Mouse (Mus musculus): Measurements from ENCODE around the gene Il2rb. TPM values are rescaled to one million over a fixed set of nuclear protein-coding genes. Genes with fewer than 3 reads are reported as not detected.

Il2rb gene
- polyA plus RNA-seq (2012): not detected in 2 replicates

DNA sequence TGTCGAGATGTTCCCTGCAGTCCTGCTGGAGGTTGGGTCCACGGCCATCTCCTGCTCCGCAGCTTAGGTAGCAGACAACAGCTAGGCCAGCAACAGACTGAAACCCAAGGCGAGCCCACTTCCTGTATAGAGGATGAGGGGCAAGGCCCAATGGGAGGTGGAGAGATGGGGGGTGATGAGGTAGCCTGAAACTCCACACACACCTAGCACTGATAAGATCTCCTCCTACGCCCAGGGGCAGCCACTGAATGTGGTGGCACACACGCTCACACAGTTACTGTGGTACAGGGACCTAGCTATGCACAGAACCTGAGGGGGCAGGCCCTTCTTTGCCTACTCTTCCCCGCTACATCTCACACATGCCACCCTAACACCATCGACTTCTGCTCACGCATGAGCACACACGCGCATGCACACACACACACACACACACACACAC, at the start of gene Il2rb:
TSS of gene Il2rb (minus strand) at position 304 of the 439 bp plus-strand sequence.
- no peak for TF ChIP-seq GATA1 (IDR thresholded peaks at IDR 0.05; ENCODE audit: low read length)

DNA sequence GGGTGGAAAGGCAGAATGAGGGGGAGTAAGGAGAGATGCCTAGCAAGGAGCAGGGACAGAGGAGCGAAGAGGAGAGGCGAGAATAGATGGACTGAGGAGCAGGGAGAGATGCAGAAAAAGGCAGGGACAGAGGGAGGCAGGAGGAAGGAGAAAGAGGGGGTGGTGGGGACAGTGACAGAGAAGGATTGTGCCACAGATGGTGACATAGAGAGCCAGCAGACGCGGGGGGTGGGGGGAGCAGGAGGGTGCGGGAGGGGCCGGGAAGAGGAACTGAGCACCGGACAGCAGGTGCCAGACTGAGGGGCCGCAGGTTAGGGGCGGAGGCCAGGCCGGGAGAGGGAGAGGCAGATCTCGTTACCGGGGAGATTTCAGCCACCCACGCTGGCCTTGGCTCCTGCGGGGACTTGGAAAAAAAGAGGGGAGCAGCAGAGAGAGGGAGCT, 49.5 kb upstream of the Il2rb start, which contains the start of gene Sstr3:
TSS of gene Sstr3 (minus strand) at position 125 of the 441 bp plus-strand sequence.
- TF ChIP-seq GATA1 (IDR thresholded peaks at IDR 0.05; ENCODE audit: low read length): no peak

DNA sequence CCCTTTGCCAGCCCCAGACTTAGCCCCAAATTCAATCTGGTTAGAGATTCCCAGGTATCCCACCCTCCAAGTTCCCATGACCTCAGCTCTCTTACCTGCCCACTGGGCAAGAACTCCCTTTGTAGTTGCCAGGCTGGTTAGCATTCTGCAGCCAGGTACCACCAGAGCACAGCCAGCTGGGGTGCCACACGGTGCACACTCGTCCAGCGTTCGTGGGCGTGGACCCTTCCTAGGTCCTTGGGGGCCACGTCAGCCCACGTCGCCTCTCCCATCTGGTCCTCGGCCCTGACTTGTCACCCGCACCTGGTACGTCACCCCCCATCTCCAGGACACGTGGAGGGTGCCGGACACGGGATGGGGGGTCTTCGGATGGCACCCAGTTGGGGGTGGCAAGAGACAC, 49.0 kb upstream of the Il2rb start:
- no peak for TF ChIP-seq GATA1 (IDR thresholded peaks at IDR 0.05; ENCODE audit: low read length)

DNA sequence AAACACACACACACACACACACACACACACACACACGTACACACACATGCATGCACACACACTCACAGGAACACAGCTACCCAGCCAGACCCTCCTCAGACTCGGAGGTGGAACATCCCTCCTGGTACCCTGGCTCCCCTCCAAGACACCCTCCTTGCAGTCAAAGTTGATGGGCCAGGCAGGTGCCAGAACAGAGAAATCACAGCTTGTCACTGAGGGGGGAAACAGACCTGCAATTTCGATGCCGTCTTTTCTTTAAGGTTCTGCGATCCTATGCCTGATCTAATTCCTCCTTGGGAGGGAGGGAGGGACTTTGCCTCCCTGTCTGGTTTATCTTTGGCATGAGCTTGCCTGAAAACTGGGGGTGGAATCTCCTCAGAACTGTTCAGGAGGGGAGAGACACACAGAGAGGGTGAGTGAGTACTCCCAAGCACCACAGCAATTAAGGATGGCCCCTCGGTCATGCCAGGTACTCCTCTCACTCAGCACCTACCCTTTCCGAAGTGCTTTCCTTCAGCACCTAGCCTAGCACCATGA, 47.8 kb upstream of the Il2rb start:
- TF ChIP-seq GATA1 (IDR thresholded peaks at IDR 0.05; ENCODE audit: low read length): no peak

DNA sequence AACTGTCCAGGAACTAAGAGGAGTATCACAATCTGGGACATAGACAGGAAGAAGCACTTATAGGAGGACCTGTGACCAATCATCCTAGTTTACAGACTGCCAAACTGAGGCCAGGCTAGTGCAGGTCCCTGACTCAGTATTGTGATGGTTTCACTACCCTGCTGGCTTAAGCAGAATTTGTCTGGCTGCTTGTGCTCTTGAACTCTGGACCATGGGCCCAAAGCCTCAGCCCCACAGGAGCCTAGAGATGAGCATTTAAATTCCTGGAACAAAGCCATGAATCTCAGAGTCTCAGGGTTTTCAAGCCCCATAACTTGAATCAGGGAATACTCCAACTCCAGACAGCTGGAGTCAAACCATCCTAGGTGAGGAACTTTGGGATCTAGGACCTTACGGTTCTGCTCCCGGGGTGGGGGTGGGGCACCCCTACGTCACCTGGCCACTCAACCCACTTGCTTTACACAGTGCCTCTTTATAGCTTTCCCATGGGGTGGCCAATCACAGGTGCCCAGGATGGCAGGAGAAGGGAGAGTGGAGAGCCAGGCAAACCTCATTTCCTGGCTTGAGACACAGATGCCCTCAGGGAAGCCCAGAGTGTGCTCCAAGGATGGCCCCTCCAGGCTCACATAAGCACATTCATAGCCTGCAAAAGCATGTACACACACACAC, 47.2 kb upstream of the Il2rb start:
- TF ChIP-seq GATA1 (IDR thresholded peaks at IDR 0.05; ENCODE audit: low read length): no peak

DNA sequence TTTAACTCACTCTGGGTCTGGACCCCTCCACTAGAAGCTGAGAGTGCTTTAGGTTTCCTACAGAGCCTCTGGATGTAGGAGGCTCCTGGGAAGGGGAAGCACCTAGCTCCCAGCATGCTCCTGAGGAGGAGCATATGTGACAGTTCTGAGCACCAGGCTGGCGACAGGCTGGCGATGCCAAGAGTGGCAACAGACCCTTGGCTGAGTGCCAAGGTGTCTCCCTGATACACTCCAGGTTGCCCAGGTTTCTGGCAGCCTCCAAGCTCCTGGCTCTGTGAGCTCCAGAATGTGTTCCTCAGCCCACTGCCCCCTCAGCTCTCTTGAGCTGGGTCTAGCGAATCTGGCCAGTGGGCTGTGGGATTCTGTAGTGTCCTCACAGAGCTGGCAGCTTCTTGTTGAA, 46.5 kb upstream of the Il2rb start:
- no peak for TF ChIP-seq GATA1 (IDR thresholded peaks at IDR 0.05; ENCODE audit: low read length)

DNA sequence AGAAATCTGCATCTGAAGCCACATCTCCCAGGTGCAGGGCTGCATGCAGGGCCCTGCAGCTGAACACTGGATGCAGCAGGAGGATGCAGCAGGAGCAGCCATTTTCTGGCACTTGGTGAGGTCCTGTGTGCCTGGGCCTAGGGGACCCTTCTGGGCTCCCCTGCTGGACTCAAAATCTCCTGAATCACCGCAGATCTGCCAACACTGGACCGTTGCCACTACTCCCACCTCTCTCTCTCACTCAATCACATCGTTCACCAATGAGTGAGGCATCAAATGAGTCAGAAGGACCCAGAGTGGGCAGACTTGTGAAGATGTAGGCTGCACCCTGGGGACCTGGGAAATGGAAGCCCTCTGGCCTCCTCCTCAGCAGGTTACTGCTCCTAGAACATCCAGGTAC, 46.0 kb upstream of the Il2rb start:
- TF ChIP-seq GATA1 (IDR thresholded peaks at IDR 0.05; ENCODE audit: low read length): no peak

DNA sequence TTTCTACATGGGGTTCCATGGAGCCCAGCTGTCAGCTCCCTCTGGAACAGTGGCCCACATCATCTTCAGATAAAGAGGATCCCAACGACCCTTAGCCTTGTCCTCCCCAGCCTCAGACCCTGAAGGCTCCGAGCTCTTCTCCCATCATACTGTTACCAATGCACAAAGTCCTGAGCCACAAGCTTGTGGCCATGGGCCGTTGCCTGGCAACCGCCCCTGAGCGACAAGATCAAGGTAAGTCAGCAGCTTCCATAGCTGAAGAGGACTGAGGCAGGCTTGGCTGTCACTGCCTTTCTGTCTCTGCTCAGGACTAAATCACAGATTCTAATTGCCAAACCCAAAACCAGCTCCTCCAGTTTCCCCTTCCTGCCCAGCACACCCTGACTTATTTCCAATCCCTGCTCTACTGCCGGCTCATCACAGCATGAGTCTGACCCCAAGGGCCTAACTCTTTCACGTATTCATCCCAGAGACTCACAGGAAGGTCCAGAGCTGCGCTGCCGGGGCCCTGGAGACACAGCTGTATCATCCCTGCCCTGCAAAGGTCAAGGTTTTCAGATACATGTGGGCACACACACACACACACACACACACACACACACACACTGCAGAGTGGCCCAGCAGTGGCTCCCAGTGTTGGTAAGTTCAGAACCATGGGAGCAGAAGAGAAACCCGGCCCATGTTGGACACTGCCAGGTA, 40.8 kb upstream of the Il2rb start:
- TF ChIP-seq GATA1 (IDR thresholded peaks at IDR 0.05; ENCODE audit: low read length): no peak

DNA sequence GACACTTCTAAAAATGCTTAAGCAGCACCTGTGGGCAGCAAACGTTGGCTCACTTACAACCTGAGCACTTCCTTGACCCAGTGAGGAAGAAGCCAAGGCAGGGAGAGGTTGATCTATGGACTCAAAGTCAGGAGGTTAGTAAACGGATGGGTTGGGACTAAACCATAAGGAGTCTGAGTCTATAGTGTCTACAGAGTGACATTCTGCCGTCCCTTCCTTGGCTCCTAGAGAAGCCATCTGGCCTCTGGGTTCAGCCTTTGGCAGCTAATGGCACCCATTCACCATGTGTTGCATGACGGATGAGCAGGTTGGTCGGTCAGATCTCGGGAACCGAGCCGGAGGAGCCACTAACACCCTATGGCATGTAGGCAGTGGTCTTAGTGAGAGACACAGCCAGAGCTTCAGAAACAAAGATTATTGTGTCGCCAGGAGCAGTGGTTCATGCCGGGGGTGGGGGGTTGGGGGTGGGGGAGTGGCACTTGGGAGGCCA, 38.3 kb upstream of the Il2rb start:
- no peak for TF ChIP-seq GATA1 (IDR thresholded peaks at IDR 0.05; ENCODE audit: low read length)

DNA sequence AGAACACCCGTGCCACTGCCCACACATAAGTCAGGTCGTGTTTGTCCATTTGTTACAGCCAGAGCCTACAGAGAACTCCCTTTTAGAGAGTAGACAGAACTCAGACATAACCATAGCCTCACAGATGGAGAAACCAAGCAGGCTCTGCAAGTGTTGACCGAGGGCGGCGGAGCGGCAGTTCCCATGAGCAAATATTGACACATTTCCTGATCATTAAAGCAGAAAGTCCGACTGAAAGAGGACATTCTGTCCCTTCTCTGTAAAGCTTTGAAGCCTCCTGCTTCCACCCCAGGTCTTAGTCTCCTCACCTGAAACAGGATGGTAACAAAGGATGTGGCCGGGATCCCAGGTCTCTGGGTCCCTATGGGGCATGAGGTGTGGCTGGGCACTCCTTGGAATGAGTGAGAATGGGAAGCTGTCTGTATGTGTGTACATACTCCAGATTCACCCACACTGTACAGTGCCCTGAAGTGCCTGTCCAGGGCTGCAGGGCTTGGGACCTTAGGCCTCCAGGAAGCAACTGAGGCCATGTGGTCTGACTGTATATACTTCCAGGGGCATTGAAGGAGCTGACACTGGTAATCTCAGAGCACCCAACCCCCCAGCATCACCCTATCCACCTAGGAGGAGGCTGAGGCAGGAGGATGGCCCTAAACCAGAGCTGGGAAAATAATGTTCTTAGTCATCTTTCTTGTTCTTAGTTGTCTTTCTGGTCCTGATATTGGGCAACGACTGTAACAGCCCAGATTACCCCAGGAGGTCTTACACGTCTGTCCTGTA, 37.7 kb upstream of the Il2rb start:
- TF ChIP-seq GATA1 (IDR thresholded peaks at IDR 0.05; ENCODE audit: low read length): no peak

DNA sequence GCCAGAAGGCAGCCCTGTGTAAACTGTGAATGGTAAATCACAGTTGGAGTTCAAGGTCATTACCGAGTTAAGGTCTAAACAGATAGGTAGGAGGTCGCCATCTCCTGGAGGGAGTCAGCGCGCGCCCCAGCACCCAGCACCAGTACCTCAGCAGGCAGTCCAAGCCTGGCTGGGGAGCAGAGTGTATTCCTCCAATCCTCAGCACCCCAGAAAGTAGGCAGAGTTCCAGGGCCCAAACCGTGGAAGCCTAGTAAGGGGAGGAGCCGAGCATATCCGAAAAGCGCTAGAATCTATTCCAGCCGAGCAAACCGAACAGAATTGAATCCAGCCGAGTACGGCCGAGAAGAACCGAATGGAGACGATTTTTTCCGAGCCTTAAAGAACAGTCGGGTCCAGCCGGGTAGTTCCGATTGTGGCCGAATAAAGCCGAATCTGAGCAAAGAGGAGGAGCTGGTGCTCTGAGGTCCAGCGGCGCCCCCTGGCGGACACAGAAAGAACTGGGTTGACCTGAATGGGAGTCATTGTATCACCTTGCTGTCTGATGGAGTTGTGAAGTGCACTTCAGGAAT, 36.9 kb upstream of the Il2rb start:
- no peak for TF ChIP-seq GATA1 (IDR thresholded peaks at IDR 0.05; ENCODE audit: low read length)

DNA sequence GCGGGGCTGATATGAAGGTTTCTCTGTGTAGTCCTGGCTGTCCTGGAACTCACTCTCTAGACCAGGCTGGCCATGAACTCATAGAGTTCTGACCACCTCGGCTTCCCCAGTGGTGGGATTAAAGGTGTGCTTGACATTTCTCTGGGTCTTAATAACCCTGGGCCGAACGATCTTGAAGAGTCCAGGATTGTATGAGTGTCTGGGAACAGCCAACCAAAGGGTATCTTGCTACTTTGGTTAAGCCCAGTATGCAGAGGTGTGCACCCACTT, 36.3 kb upstream of the Il2rb start:
- no peak for TF ChIP-seq GATA1 (IDR thresholded peaks at IDR 0.05; ENCODE audit: low read length)

DNA sequence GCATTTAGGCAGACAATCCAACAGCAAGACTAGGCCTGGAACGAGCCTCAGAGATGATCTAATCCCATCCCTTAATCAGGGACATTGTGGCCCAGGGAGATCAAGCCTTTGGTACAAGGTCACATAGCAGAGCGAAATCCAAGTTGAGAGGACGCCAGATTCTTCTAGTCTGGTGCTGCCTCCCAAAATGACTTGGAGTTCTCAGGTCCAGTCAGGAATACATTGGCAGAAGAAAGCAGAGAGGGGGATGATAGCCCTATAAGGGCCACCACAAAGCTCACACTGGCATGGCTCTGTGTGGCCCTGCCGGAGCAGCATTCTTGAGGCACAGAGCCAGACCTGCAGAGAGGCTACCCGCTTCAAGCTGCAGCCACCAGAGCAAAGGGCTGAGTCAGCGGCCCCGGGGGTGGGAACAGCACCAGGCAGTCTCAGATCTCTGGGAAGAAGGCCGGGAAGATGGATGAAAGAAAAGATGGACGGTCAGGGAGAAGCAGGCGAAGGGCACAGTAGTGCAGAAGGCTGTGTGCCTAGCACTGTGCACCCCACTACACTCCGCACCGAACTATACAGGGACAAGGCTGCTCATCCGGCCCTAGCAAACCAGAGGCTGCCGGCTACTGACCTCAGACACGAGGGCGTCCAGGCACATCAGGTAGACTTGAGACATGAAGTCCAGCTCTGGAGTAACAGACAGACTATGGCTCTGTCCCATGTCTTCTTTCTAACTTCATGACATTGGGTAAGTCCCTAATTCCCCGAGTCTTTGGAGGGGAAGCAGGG, 35.8 kb upstream of the Il2rb start, which contains the start of gene C1qtnf6:
TSS of gene C1qtnf6 (minus strand) at position 746 of the 780 bp plus-strand sequence.
- TF ChIP-seq GATA1 (IDR thresholded peaks at IDR 0.05; ENCODE audit: low read length): no peak

DNA sequence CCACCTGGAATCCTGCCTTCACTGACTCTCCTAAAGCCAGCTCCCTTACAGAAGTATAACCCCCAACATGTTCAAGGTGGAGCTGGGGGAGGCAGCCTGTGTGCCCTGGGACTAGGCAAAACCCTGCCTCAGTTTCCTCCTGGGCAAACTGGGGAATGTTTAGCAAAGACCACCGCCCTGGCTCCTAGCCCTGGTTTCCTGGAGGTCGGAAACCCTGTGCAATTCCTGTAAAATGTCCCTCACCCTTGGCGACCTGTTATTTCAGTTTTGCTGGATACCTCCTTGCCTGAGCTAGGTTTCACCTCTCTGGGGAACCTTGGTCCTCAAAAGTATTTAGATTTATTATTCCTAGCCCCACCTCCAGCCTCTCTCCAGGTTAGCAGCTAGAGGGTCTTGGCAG, 35.1 kb upstream of the Il2rb start:
- no peak for TF ChIP-seq GATA1 (IDR thresholded peaks at IDR 0.05; ENCODE audit: low read length)
